Mouse (Mus musculus) ES-Bruce4 (cell line): ENCODE measurements around the gene Hoxb3. TPM values are rescaled to one million over a fixed set of nuclear protein-coding genes. Genes with fewer than 3 reads are reported as not detected.

Source experiments
- H3K27ac ChIP-seq: 2 replicates; pipeline ENCODE4 v1.5.1; 2012; ENCODE audit warnings: low read length, inconsistent platforms; ENCODE audit not compliant: insufficient read depth
- H3K27me3 ChIP-seq: 2 replicates; pipeline ENCODE4 v1.6.1; 2012; ENCODE audit warnings: mild to moderate bottlenecking, low read length, inconsistent platforms; ENCODE audit not compliant: control insufficient read depth, poor library complexity, insufficient read depth, severe bottlenecking
- H3K36me3 ChIP-seq: 2 replicates; pipeline ENCODE4 v1.6.1; 2012; ENCODE audit warnings: inconsistent platforms, mild to moderate bottlenecking, low read length, moderate library complexity; ENCODE audit not compliant: control insufficient read depth, poor library complexity, insufficient read depth, severe bottlenecking
- H3K4me1 ChIP-seq: one replicate; pipeline ENCODE4 v1.8.1; 2011; ENCODE audit warnings: low read length; ENCODE audit not compliant: control insufficient read depth, insufficient read depth
- H3K4me3 ChIP-seq: 2 replicates; pipeline ENCODE4 v1.5.1; 2011; ENCODE audit warnings: low read depth, mild to moderate bottlenecking, low read length
- H3K9ac ChIP-seq: 2 replicates; pipeline ENCODE4 v1.6.1; 2012; ENCODE audit warnings: low read depth, mild to moderate bottlenecking, inconsistent platforms; ENCODE audit not compliant: poor library complexity, severe bottlenecking
- H3K9me3 ChIP-seq: replicated peaks from 2 replicates; pipeline ENCODE4 v1.6.1; 2012; ENCODE audit warnings: mild to moderate bottlenecking, low read length, inconsistent platforms; ENCODE audit not compliant: control insufficient read depth, poor library complexity, insufficient read depth, severe bottlenecking
- CTCF ChIP-seq: IDR thresholded peaks from one replicate; pipeline ENCODE4 v1.8.1; 2011; ENCODE audit warnings: low read depth, low read length
- EP300 ChIP-seq: IDR thresholded peaks from 2 replicates; pipeline ENCODE4 v1.6.1; 2011; ENCODE audit warnings: low read depth, low read length; ENCODE audit not compliant: insufficient read depth
- POLR2A ChIP-seq: IDR thresholded peaks from one replicate; pipeline ENCODE4 v1.8.1; 2011; ENCODE audit warnings: low read length; ENCODE audit not compliant: insufficient read depth
- polyA plus RNA-seq: library from polyadenylated mRNA; stranded (reverse); fragments of >200 nt; gene quantifications from 2 replicates; pipeline ENCODE4 v1.2.4, GENCODE M21; 2011; ENCODE audit warnings: low read depth; ENCODE audit not compliant: missing spikeins, insufficient read depth, insufficient read length

Hoxb3 gene
- polyA plus RNA-seq, 1 experiment: not detected

DNA sequence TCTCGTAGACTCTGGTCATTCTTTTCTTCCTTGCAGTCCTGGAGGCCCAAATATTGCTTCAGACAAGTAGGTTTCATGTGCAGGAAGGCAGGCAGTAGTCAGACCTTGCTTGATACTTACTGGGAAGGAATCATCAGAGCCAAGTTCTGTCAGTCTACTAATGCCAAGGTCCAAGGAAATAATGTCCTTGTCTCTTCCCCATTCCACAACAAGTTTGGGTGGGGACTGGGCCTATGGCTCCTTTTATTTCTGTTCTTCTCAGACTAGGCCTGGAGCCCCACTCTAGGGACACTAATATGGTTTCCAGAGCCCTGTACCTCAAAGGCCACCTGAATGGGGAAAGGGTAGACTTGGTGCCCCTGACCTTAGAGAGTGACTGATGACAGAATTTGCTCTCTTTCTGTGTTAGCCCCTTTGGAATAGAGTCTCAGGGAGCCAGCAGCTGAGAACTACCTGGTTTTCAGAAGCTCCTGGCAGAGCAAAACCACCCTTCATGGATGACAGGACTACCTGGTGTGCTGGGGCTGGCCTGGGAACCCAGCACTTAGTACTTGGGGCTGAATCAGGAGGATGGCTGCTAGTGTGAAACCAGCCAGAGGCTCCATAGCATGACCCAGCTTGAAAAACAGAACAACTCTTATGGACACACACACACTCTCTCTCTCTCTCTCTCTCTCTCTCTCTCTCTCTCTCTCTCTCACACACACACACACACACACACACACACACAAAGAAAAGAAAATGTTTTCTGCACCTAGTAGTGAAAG lies 34.5 kb upstream of the Hoxb3 start:
- Histone ChIP-seq H3K9ac (no peak overlapping the region), H3K27me3 (peaks cover 74% of the 10 kb centered on the region), H3K9me3 (no peaks in the 10 kb centered on the region), H3K4me1 (no peaks in the 10 kb centered on the region), H3K27ac (no peak overlapping the region), H3K4me3 (no peak overlapping the region), H3K36me3 (no peaks in the 10 kb centered on the region)
- no peak for TF ChIP-seq POLR2A
- TF ChIP-seq EP300: no peak
- TF ChIP-seq CTCF: no peak

- Histone ChIP-seq H3K9me3 (no peaks in the 10 kb centered on the region), H3K27me3 (peaks cover 73% of the 10 kb centered on the region), H3K9ac (no peak overlapping the region), H3K36me3 (no peaks in the 10 kb centered on the region), H3K4me3 (no peak overlapping the region), H3K4me1 (no peaks in the 10 kb centered on the region), H3K27ac (no peak overlapping the region)
- TF ChIP-seq POLR2A (no peak), CTCF (no peak), EP300 (no peak)
Observed at GRCm38 (mm10) chr11:96289293-96289692, 33.8 kb upstream of the Hoxb3 start.

- no peak for TF ChIP-seq CTCF
- no peak for TF ChIP-seq EP300
- no peak for TF ChIP-seq POLR2A
- no peak overlapping the region for H3K9ac ChIP-seq
- no peaks in the 10 kb centered on the region for H3K4me1 ChIP-seq
- H3K36me3 ChIP-seq: no peaks in the 10 kb centered on the region
- no peak overlapping the region for H3K27ac ChIP-seq
- no peak overlapping the region for H3K4me3 ChIP-seq
- peaks cover 68% of the 10 kb centered on the region for H3K27me3 ChIP-seq
- no peaks in the 10 kb centered on the region for H3K9me3 ChIP-seq
Observed at GRCm38 (mm10) chr11:96289837-96290236, 33.3 kb upstream of the Hoxb3 start.

DNA sequence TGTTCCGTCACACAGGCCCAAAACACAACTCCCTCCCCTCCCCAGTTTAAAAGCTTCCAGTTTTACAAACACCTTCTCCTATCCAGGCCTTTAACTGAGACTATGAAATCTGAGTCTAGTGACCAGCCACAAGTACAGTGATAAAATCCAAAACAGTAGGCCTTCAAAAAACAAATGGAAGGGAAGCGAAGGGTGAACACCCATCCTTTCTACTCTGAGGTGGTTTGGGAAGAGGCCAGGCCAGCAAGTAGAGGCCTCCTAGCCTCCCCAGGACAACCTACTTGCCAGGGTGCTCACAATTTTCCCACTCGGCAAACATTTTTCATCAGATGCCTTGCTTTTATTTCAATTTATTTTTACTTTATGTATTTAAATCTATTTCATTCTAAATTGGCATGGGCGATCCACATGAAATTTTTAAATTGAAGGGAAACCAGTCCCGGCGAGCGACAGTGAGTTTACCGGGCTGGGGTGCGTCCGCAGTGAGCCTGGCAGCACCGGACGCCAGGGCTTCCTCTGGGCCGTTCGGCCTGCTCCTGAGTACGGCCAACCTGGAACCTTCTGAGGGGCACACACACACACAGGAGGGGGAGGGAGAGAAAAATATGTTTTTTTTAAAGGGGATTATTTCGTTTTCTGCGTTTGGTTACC lies 32.3 kb upstream of the Hoxb3 start:
- TF ChIP-seq EP300 (no peak), CTCF (no peak), POLR2A (no peak)
- Histone ChIP-seq H3K9me3 (no peaks in the 10 kb centered on the region), H3K4me3 (no peak overlapping the region), H3K9ac (no peak overlapping the region), H3K36me3 (no peaks in the 10 kb centered on the region), H3K4me1 (no peaks in the 10 kb centered on the region), H3K27ac (no peak overlapping the region), H3K27me3 (peaks cover 76% of the 10 kb centered on the region)

DNA sequence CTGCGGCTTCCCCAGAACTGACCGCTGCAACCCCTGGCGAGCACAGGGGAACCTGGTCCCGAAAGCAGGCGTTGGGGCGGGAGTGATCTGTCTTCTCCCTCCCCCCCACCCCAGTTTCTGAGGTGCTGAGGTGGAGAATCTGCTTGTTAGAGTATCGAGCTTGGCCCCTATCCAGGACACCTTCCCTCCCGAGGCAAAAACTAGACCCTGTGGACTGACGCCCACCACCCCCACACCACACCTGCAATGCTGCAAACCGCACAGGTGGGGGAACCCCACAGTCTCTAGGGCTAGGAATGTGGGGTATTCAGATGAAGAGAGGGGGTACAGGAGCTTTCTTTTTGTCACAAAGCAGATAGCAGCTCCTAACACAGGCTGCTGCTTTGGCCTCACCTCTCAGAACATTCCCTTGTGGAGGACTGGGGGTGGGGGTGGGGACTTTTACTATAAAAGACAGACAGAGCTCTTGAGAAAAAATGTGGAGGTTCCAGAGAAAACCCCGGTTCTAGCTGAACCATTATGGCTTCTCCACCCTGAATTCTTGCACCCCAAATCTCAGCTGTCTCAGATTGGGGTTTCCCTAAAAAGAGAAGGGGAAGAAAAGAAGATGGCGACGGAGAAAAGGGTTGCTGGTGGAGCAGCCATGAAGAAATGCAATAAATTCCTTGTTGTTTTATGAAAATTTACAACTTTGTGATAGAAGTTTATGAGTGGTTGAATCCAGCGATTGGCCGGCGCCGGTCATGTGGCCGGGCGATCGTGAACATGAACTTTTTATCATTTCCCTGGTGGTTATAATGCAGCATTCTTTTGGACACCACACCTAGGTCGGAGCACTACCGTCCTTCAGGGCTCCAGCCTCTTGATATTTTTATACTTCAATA lies 31.2 kb upstream of the Hoxb3 start, which contains the start of gene Hoxb6:
TSS of gene Hoxb6 (plus strand) at position 796 of the 884 bp plus-strand sequence.
- H3K4me3 ChIP-seq: no peak within 1 kb of the TSS
- no peaks in the 10 kb centered on the region for H3K4me1 ChIP-seq
- no peaks in the 10 kb centered on the region for H3K9me3 ChIP-seq
- no peak for TF ChIP-seq CTCF
- no peak for TF ChIP-seq EP300
- no peak for TF ChIP-seq POLR2A
- H3K9ac ChIP-seq: no peak within 1 kb of the TSS
- no peak within 1 kb of the TSS for H3K27ac ChIP-seq
- H3K36me3 ChIP-seq: no peaks in the 10 kb centered on the region
- peaks cover 75% of the 10 kb centered on the region for H3K27me3 ChIP-seq
